Mouse (Mus musculus): ENCODE measurements around the gene Ocel1. TPM values are rescaled to one million over a fixed set of nuclear protein-coding genes. Genes with fewer than 3 reads are reported as not detected.

Gene Ocel1
- total RNA-seq, 2 experiments from 2014 or later: 7.4 to 8.1 TPM

GRCm38 (mm10) chr8:71404011-71404410, 32.9 kb downstream of the Ocel1 start:
- DNase-seq: no peak

GRCm38 (mm10) chr8:71404951-71405351, 33.9 kb downstream of the Ocel1 start:
- no peak for DNase-seq

DNA sequence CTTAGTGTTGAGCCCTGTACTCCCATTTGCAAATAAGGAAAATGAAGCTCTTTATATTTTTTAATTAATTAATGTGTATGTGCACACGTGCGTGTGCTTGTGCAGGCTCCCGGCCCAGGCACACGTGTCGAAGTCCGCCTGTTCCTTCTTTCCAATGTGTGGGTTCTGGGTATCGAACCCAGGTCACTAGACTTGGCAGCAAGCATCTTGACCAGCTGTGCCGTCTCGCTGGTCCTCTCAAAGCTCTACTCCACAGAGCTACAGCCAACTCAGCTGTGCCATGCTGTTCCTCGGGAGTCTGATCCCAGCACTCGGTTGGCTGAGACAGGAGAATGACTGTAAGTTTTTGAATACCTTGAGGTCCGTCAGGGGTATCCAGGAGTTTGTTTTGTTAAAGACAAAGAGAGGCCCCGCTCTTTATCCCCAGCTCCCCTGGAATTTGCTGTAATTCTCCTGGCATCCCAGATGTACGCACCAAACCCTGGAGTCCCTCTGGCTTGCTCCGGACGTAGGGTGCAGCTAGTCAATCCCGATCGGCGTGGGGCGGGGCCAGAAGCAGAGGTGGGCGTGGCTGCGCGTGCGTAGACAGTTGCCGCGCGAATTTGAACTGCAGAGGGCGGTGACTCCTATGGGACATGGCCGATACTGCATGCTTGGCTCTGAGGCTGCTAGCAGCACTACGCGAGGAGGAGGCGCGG, 34.5 kb downstream of the Ocel1 start, which contains the start of gene Ankle1:
Ankle1 (plus strand) TSS at position 610 of the 698 bp plus-strand sequence.
- DNase-seq: peak; percentile 96

DNA sequence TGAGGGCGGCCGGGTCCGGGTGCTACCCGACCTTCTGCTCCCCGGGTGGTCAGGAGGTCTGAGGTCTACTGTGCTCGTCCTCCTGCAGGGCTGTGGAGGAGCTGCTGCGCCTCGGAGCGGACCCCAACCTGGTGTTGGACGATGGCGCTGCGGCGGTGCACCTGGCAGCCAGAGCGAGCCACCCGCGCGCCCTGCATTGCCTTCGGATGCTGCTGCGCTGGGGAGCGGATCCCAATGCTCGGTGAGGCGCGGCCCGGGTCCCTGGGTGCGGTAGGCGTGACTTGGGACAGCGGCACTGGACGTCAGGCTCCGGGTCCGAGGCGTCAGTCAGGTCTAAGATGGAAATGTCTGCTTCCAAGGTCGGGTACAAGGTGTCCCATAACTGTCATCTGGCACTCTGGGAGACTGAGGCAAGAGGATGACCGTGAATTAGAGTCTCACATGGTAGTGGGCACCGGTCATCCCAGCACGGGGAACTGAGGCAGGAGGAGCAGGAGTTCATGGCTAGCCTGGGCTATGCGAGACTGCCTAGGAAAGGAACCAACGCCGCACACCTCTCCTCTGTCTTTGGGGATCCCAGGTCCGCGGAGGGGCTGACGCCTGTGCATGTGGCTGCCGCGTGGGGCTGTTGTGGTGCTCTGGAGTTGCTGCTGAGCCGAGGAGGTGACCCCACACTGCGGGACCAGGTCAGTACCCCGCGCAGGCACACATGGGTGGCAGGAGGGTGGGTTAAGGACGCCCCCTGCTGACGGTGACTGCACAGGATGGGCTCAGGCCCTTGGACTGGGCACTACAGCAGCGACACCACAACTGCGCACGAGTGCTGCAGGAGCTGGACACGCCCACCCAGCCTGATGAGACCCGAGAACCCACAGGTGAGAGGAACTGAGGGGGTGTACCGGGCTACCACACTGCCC, 35.3 kb downstream of the Ocel1 start:
- peak; percentile 67 for DNase-seq

DNA sequence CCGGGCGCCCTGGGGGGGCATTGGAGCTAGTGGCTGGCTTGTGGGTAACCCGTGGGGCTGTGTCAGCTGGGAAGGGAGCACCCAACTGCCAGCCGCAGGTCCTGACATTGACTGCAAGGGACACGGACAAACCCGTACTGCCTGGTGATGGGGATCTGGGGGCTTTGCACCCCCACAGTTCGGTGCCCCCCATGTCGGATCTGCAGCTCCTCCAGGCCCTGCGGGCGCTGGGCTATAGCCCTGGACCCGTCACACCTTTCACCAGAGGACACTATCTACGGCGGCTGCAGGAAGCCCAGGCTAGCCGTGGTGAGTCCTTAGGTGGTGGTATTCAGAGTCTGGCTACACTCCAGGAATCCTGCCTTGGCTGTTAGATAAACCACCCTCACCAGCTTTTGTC, 36.3 kb downstream of the Ocel1 start:
- DNase-seq: no peak

- DNase-seq: no peak
Measured at GRCm38 (mm10) chr8:71408231-71408630, 37.1 kb downstream of the Ocel1 start.

- no peak for DNase-seq
Measured at GRCm38 (mm10) chr8:71411535-71412273, 40.6 kb downstream of the Ocel1 start.

- DNase-seq: no peak
Measured at GRCm38 (mm10) chr8:71422121-71422520, 51.0 kb downstream of the Ocel1 start.

Other genes with a start within 250 kb of the Ocel1 start
- gene Myo9b, start 98.6 kb upstream of the Ocel1 start, total RNA-seq (2021): 10 to 100 TPM; 17.6 to 25.9 TPM
- 10 to 100 TPM; 10.0 to 10.3 TPM for gene Haus8, start 98.4 kb upstream of the Ocel1 start, total RNA-seq (2021)
- 100 to 1,000 TPM; 124 to 132 TPM for gene Use1, start 4.5 kb upstream of the Ocel1 start, total RNA-seq (2021)
- 10 to 100 TPM; 23.2 to 29.7 TPM for gene Nr2f6, start 10.7 kb downstream of the Ocel1 start, total RNA-seq (2021)
- gene Ushbp1, start 24.5 kb downstream of the Ocel1 start, total RNA-seq (2021): 10 to 100 TPM; 11.7 to 18.1 TPM
- 10 to 100 TPM; 68.5 to 70.4 TPM for gene Babam1, start 25.6 kb downstream of the Ocel1 start, total RNA-seq (2021)
- 1 to 10 TPM; 1.7 to 2.1 TPM for gene Ankle1, start 34.7 kb downstream of the Ocel1 start, total RNA-seq (2021)
- 10 to 100 TPM; 36.1 to 38.9 TPM for gene Abhd8, start 92.4 kb downstream of the Ocel1 start, total RNA-seq (2021)
- gene Mrpl34, start 93.7 kb downstream of the Ocel1 start, total RNA-seq (2021): 10 to 100 TPM; 34.7 to 39.7 TPM
- 10 to 100 TPM; 34.8 to 35.8 TPM for gene Dda1, start 97.9 kb downstream of the Ocel1 start, total RNA-seq (2021)
- 10 to 100 TPM; 16.6 to 20.1 TPM for gene Ano8, start 114.7 kb downstream of the Ocel1 start, total RNA-seq (2021)
- gene Gtpbp3, start 116.8 kb downstream of the Ocel1 start, total RNA-seq (2021): 10 to 100 TPM in 1 of 2 experiments, 1 to 10 TPM in 1; 8.8 to 12.4 TPM
- gene Plvap, start 140.5 kb downstream of the Ocel1 start, total RNA-seq (2021): 10 to 100 TPM; 10.7 to 14.2 TPM
- gene Ccdc194, start 154.4 kb downstream of the Ocel1 start, total RNA-seq (2021): 1 to 10 TPM in 1 of 2 experiments, under 1 TPM in 1; 0.21 to 2.5 TPM
- gene Bst2, start 166.2 kb downstream of the Ocel1 start, total RNA-seq (2021): 10 to 100 TPM; 10.0 to 12.0 TPM
- 10 to 100 TPM; 21.8 to 25.5 TPM for gene Mvb12a, start 171.6 kb downstream of the Ocel1 start, total RNA-seq (2021)
- under 1 TPM in 1 of 2 experiments, not detected in 1; 0.14 TPM for gene Tmem221, start 187.6 kb downstream of the Ocel1 start, total RNA-seq (2021)
- under 1 TPM in 1 of 2 experiments, not detected in 1; 0.14 TPM for gene Nxnl1, start 195.3 kb downstream of the Ocel1 start, total RNA-seq (2021)
- 10 to 100 TPM; 39.7 to 41.1 TPM for gene Slc27a1, start 197.6 kb downstream of the Ocel1 start, total RNA-seq (2021)
- 10 to 100 TPM; 49.3 to 54.5 TPM for gene Pgls, start 220.9 kb downstream of the Ocel1 start, total RNA-seq (2021)
- 1 to 10 TPM in 1 of 2 experiments, under 1 TPM in 1; 0.40 to 3.3 TPM for gene Fam129c, start 226.3 kb downstream of the Ocel1 start, total RNA-seq (2021)
- gene Colgalt1, start 239.7 kb downstream of the Ocel1 start, total RNA-seq (2021): 10 to 100 TPM; 43.3 to 56.1 TPM